Mouse (Mus musculus) stomach, embryonic 16.5 days (tissue): ENCODE measurements around the gene Crebbp. TPM values are rescaled to one million over a fixed set of nuclear protein-coding genes. Genes with fewer than 3 reads are reported as not detected.

Source experiments
- ATAC-seq: fragments of 200-750 bp; cut with Nextera tagmentation; 2 replicates; pipeline ENCODE4 v1.8.0; 2017; ENCODE audit warnings: moderate number of reproducible peaks, moderate TSS enrichment; ENCODE audit not compliant: insufficient read depth, low FRiP score
- H3K27ac ChIP-seq: fragments of 300-500 bp; sonication (generic); 2 replicates; pipeline ENCODE4 v1.5.1; 2014; ENCODE audit warnings: low read length
- H3K27me3 ChIP-seq: fragments of 300-500 bp; sonication (generic); 2 replicates; pipeline ENCODE4 v1.6.1; 2014; ENCODE audit warnings: low read length, control low read depth, mixed read lengths; ENCODE audit not compliant: control insufficient read depth, insufficient read depth
- H3K36me3 ChIP-seq: fragments of 300-500 bp; sonication (generic); 2 replicates; pipeline ENCODE4 v1.6.1; 2014; ENCODE audit warnings: low read length; ENCODE audit not compliant: control insufficient read depth, insufficient read depth
- H3K4me1 ChIP-seq: fragments of 300-500 bp; sonication (generic); 2 replicates; pipeline ENCODE4 v1.6.1; 2014; ENCODE audit warnings: low read length, control low read depth, mixed read lengths; ENCODE audit not compliant: control insufficient read depth, insufficient read depth
- H3K4me2 ChIP-seq: fragments of 300-500 bp; sonication (generic); 2 replicates; pipeline ENCODE4 v1.6.1; 2014; ENCODE audit warnings: low read depth, low read length, mixed read lengths
- H3K4me3 ChIP-seq: fragments of 300-500 bp; sonication (generic); replicated peaks from 2 replicates; pipeline ENCODE4 v1.5.1; 2014; ENCODE audit warnings: mild to moderate bottlenecking, low read length
- H3K9ac ChIP-seq: fragments of 300-500 bp; sonication (generic); 2 replicates; pipeline ENCODE4 v1.6.1; 2014; ENCODE audit warnings: low read length
- H3K9me3 ChIP-seq: fragments of 300-500 bp; sonication (generic); replicated peaks from 2 replicates; pipeline ENCODE4 v1.6.1; 2016; ENCODE audit warnings: low read length, control low read depth; ENCODE audit not compliant: control insufficient read depth
- WGBS: fragments of 180-500 bp; shearing (Covaris S2); extraction: QIAGEN DNeasy Blood & Tissue Kit; methylation state at CpG from one replicate; pipeline ENCODE4 v1.1.7; 2014; 5-methylcytosine and 5-hydroxymethylcytosine counted together
- microRNA-seq: library from miRNA; unstranded; fragments of <30 nt; microRNA quantifications from one replicate; pipeline ENCODE4, GENCODE M21; 2016
- polyA plus RNA-seq: library from polyadenylated mRNA; unstranded; fragments of >200 nt; fragmentation: Nextera tagmentation; extraction: Ambion mirVana; gene quantifications from 2 replicates; pipeline ENCODE4 v1.2.1, GENCODE M21; 2015

Gene Crebbp
- polyA plus RNA-seq, 1 experiment from 2014 or later = 28.0 TPM

GRCm38 (mm10) chr16:4032341-4032748, 181.5 kb downstream of the Crebbp start:
- no peak overlapping the region for H3K27ac ChIP-seq

GRCm38 (mm10) chr16:4031441-4032274, 182.1 kb downstream of the Crebbp start:
- no peak overlapping the region for H3K4me2 ChIP-seq
- H3K9me3 ChIP-seq = no peaks in the 10 kb centered on the region
- H3K4me1 ChIP-seq = no peaks in the 10 kb centered on the region; the same call in 1 of the 2 replicates
- ATAC-seq = no peak
- H3K27me3 ChIP-seq = no peaks in the 10 kb centered on the region
- no peaks in the 10 kb centered on the region for H3K36me3 ChIP-seq
- no peak overlapping the region for H3K9ac ChIP-seq
- no peak overlapping the region for H3K27ac ChIP-seq
- WGBS = 60% methylated on average over 5 of the region's 6 CpGs
- no peak overlapping the region for H3K4me3 ChIP-seq

More at GRCm38 (mm10) chr16:4032341-4032748, 181.5 kb downstream of the Crebbp start:
- no peaks in the 10 kb centered on the region for H3K27me3 ChIP-seq
- H3K4me1 ChIP-seq = no peaks in the 10 kb centered on the region; the same call in 1 of the 2 replicates
- H3K4me2 ChIP-seq = no peak overlapping the region
- 0 out of 2 replicates have a peak, but pooled peaks cover 3% of the 10 kb centered on the region for H3K36me3 ChIP-seq
- 80% methylated on average over 6 of the region's 6 CpGs for WGBS
- no peak overlapping the region for H3K4me3 ChIP-seq
- H3K9ac ChIP-seq = no peak overlapping the region
- H3K9me3 ChIP-seq = no peaks in the 10 kb centered on the region
- no peak for ATAC-seq

Small RNA genes within 50 kb of the gene (microRNA-seq; reads per million reads assigned to microRNA genes)
- not detected for gene Gm23413

Other genes with a start within 250 kb of the Crebbp start
- 0.71 and 0.99 TPM in 2 replicates for gene Nlrc3, start 237.4 kb downstream of the Crebbp start, polyA plus RNA-seq
- 17.2 and 17.4 TPM in 2 replicates for gene Slx4, start 210.2 kb downstream of the Crebbp start, polyA plus RNA-seq
- 4.2 and 4.6 TPM in 2 replicates for gene Dnase1, start 177.1 kb downstream of the Crebbp start, polyA plus RNA-seq
- 92.2 and 101 TPM in 2 replicates for gene Trap1, start 136.2 kb downstream of the Crebbp start, polyA plus RNA-seq
- 1.3 and 1.5 TPM in 2 replicates for gene Adcy9, start 206.5 kb upstream of the Crebbp start, polyA plus RNA-seq